Mouse (Mus musculus) stomach, postnatal 0 days (tissue): ENCODE measurements around the gene Cox10. TPM values are rescaled to one million over a fixed set of nuclear protein-coding genes. Genes with fewer than 3 reads are reported as not detected.

Source experiments
- ATAC-seq: fragments of 200-750 bp; cut with Nextera tagmentation; 2 replicates; pipeline ENCODE4 v1.8.0; 2017; ENCODE audit not compliant: low FRiP score, low TSS enrichment
- DNase-seq: peaks from one replicate; pipeline ENCODE4 v3.0.0-alpha.2; 2016; ENCODE audit warnings: low spot score
- H3K27ac ChIP-seq: fragments of 300-500 bp; sonication (generic); replicated peaks from 2 replicates; pipeline ENCODE4 v1.5.1; 2014; ENCODE audit warnings: mild to moderate bottlenecking, control low read depth
- H3K27me3 ChIP-seq: fragments of 300-500 bp; sonication (generic); 2 replicates; pipeline ENCODE4 v1.6.1; 2014; ENCODE audit warnings: low read length; ENCODE audit not compliant: control insufficient read depth, insufficient read depth
- H3K36me3 ChIP-seq: fragments of 300-500 bp; sonication (generic); 2 replicates; pipeline ENCODE4 v1.6.1; 2014; ENCODE audit warnings: low read length, mixed read lengths; ENCODE audit not compliant: control insufficient read depth, insufficient read depth
- H3K4me1 ChIP-seq: fragments of 300-500 bp; sonication (generic); replicated peaks from 2 replicates; pipeline ENCODE4 v1.6.1; 2014; ENCODE audit warnings: antibody characterized with exemption; ENCODE audit not compliant: control insufficient read depth, insufficient read depth
- H3K4me2 ChIP-seq: fragments of 300-500 bp; sonication (generic); replicated peaks from 2 replicates; pipeline ENCODE4 v1.6.1; 2014; ENCODE audit warnings: low read depth, mild to moderate bottlenecking, control low read depth, moderate library complexity
- H3K4me3 ChIP-seq: fragments of 300-500 bp; sonication (generic); 2 replicates; pipeline ENCODE4 v1.5.1; 2014; ENCODE audit warnings: low read depth, low read length, control low read depth
- H3K9ac ChIP-seq: fragments of 300-500 bp; sonication (generic); 2 replicates; pipeline ENCODE4 v1.6.1; 2014; ENCODE audit warnings: mild to moderate bottlenecking, low read length, control low read depth, mixed read lengths
- H3K9me3 ChIP-seq: fragments of 300-500 bp; sonication (generic); 2 replicates; pipeline ENCODE4 v1.6.1; 2016; ENCODE audit warnings: low read length; ENCODE audit not compliant: control insufficient read depth
- CTCF ChIP-seq: IDR thresholded peaks from 2 replicates; pipeline ENCODE4 v1.5.1; 2016; ENCODE audit warnings: antibody characterized with exemption, low read depth, mild to moderate bottlenecking, moderate library complexity
- EP300 ChIP-seq: optimal IDR thresholded peaks from 2 replicates; pipeline ENCODE3; 2016; ENCODE audit warnings: antibody characterized with exemption
- WGBS: fragments of 180-500 bp; shearing (Covaris S2); extraction: QIAGEN DNeasy Blood & Tissue Kit; methylation state at CpG from one replicate; pipeline ENCODE4 v1.1.7; 2014; 5-methylcytosine and 5-hydroxymethylcytosine counted together
- polyA plus RNA-seq: library from polyadenylated mRNA; unstranded; fragments of >200 nt; fragmentation: Nextera tagmentation; extraction: Ambion mirVana; gene quantifications from 2 replicates; pipeline ENCODE4 v1.2.1, GENCODE M21; 2015

Gene Cox10
- polyA plus RNA-seq, 1 experiment from 2014 or later = 16.9 TPM

DNA sequence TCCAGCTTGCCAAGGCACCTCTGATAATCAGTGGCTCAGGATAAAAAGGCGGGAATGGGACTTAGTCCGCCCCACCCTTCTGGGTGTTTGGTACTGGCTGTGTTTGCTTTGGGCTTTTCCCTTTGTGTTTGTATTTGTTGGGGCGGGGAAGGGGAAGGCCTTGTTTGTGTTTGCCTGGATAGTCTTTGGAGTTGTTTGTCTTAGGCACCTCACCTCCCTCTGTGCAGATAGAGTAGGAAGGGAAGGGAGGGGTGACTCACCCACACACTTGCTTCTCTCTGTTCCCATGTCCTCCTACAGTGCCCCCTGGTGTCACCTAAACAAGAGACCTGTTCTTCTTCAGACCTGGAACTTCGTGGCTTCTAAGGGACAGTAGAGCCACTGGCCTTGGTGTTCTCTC, 122.1 kb downstream of the Cox10 start:
- H3K36me3 ChIP-seq = no peaks in the 10 kb centered on the region
- no peak overlapping the region for H3K4me2 ChIP-seq
- TF ChIP-seq CTCF (peak; percentile 77), EP300 (no peak)
- H3K27me3 ChIP-seq = no peaks in the 10 kb centered on the region
- DNase-seq = peak; percentile 76
- H3K4me1 ChIP-seq = peaks cover 1% of the 10 kb centered on the region; the same call in 1 of the 2 replicates
- WGBS = 45% methylated on average over 4 of the region's 4 CpGs
- ATAC-seq = peak; percentile 91
- no peak overlapping the region; the same call in 1 of the 2 replicates for H3K9ac ChIP-seq
- no peak overlapping the region for H3K4me3 ChIP-seq
- peak overlapping the region; percentile 78 for H3K27ac ChIP-seq
- H3K9me3 ChIP-seq = no peaks in the 10 kb centered on the region

DNA sequence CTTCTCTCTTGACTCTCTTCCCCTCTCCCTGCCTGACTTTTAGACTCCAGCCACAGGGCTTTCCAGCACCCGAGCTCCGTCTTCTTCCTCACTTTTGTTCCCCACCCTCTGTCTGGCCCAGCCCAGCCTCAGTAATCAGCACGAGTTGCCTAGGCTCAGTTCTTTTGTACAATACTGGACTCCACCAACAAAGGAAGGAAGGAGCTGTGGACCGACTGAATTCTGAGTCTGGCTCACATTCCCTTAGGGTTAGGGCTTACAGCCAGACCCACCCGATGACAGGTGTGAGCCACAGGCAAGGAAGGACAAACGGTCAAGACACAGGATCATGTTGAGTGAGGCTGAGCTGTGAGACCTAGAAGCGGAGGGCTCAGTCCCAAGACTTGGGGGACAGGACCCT, 122.5 kb downstream of the Cox10 start:
- Histone ChIP-seq H3K27ac (peak overlapping the region; percentile 78), H3K27me3 (no peaks in the 10 kb centered on the region), H3K36me3 (no peaks in the 10 kb centered on the region), H3K9ac (peak overlapping the region; percentile 23), H3K4me2 (no peak overlapping the region), H3K9me3 (no peaks in the 10 kb centered on the region), H3K4me3 (no peak overlapping the region), H3K4me1 (peaks cover 3% of the 10 kb centered on the region; the same call in 1 of the 2 replicates)
- 37% methylated on average over 7 of the region's 7 CpGs for WGBS
- peak; percentile 53 for ATAC-seq
- peak; percentile 50 for DNase-seq
- TF ChIP-seq CTCF (no peak), EP300 (no peak)

DNA sequence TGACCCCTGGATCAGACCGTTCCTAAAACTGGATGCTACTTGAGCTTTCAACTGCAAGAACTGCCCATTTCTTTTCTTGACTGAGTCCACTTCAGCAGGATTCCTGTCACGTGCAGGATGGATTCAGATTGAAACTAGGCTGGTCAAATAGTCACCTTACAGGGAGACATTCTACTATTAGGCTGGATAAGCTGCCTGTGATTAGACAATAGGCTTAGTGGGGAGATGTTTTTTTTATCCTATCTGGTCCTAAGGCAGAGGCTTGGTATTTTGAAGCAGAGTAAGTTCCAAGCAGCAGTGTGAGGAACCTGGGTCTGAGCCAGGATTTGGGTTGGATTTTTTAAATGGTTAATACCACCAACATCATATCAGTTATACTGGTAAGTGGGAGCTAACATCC, 125.4 kb downstream of the Cox10 start:
- no peak for ATAC-seq
- H3K27me3 ChIP-seq = no peaks in the 10 kb centered on the region
- no peak for DNase-seq
- no peaks in the 10 kb centered on the region for H3K36me3 ChIP-seq
- H3K9me3 ChIP-seq = no peaks in the 10 kb centered on the region
- WGBS = 87% methylated on average over 2 of the region's 2 CpGs
- TF ChIP-seq EP300 (no peak), CTCF (no peak)
- H3K4me1 ChIP-seq = peaks cover 3% of the 10 kb centered on the region; the same call in 1 of the 2 replicates
- no peak overlapping the region for H3K27ac ChIP-seq
- no peak overlapping the region for H3K4me3 ChIP-seq
- no peak overlapping the region for H3K4me2 ChIP-seq
- no peak overlapping the region for H3K9ac ChIP-seq

DNA sequence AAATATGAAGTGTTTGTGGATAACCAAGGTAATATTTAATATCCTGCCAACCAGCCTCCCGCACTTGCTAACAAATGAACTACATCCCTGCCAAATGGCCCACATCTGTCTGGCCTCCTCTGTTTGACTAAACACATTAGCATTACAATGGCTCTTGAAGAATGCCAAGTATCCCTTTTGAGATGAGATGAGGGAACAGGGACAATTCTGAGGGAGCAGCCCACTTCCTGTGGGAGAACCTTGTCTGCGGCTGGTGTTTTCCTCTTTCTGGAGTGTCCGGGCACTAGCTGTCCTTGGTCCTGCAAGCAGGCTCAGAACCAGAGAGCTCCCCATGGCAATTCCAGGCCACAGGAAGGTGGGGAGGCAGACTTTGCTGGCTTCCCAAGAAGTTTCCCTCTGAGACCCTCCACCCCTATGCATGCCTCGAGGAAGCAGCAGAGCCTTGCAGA, 126.5 kb downstream of the Cox10 start:
- Histone ChIP-seq H3K27me3 (no peaks in the 10 kb centered on the region), H3K9me3 (no peaks in the 10 kb centered on the region), H3K36me3 (no peaks in the 10 kb centered on the region), H3K9ac (no peak overlapping the region), H3K4me3 (no peak overlapping the region), H3K4me2 (no peak overlapping the region; the same call in 1 of the 2 replicates), H3K27ac (no peak overlapping the region), H3K4me1 (peaks cover 3% of the 10 kb centered on the region; the same call in 1 of the 2 replicates)
- WGBS = 56% methylated on average over 4 of the region's 4 CpGs
- TF ChIP-seq CTCF = no peak
- no peak for TF ChIP-seq EP300
- ATAC-seq = no peak
- no peak for DNase-seq

DNA sequence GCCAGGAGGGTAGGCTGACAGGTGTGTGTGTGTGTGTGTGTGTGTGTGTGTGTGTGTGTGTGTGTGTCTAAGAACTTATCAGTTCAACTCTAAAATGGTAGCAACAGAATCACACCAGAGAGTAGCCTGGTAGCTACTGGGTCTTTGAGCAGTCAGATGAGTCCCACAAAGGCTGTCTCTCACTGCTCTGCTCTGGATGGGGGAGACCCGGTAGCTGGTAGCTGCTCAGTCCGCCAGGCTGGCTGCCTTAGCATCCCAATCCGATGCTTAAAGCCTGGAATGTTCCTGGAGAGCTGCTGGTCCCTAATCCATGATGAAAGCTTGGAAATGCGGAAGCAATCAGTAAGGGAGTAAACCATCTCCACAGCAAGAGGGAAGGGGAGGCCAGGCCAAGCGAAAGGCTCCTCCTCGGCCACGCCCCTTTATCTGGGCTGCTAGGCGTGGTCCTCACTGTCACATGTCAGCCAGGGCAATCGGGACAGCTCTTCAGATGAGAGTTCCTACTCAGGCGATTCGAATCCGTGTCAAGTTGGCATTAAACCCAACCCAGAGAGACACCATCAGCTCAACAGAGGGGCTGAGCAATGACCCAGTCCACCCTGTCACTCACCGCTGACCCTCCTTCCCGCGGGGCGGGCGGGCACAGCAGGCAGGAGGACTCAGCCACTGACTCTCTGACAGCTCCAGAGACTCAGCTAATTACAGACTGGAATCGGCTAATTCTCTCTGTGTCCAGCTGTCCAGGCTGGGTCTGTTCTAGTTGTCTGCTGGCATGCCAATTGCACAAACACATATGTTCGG, 127.2 kb downstream of the Cox10 start:
- Histone ChIP-seq H3K4me1 (peaks cover 3% of the 10 kb centered on the region; the same call in 1 of the 2 replicates), H3K27me3 (no peaks in the 10 kb centered on the region), H3K27ac (0 out of 2 replicates have a peak overlapping the region, but pooled peaks have one; percentile 13), H3K9me3 (no peaks in the 10 kb centered on the region), H3K36me3 (no peaks in the 10 kb centered on the region), H3K4me3 (peak overlapping the region; percentile 20), H3K4me2 (peak overlapping the region; percentile 45), H3K9ac (0 out of 2 replicates have a peak overlapping the region, but pooled peaks have one; percentile 3)
- TF ChIP-seq EP300 (no peak), CTCF (no peak)
- 10% methylated on average over 19 of the region's 19 CpGs for WGBS
- peak; percentile 76 for DNase-seq
- peak; percentile 70 for ATAC-seq

DNA sequence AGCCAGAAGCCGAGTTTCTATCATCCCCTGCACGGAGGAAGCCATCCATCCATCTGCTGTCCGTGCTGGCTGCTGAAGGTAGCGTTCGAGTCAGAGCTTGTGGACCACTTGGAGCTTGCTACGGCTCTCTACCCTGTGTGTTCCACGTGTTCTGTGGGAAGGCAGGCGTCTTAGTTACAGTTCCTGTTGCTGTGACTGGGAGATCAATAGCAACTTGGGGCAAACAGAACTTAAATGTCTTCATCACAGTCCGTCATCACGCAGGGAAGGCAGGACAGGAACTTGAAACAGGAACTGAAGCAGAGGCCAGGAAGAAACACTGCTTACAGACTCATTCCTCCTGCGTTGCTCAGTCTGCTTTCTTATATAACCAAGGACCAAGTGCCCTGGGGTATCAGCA, 130.9 kb downstream of the Cox10 start:
- H3K4me2 ChIP-seq = no peak overlapping the region
- no peak for DNase-seq
- H3K27ac ChIP-seq = no peak overlapping the region
- TF ChIP-seq EP300 = no peak
- TF ChIP-seq CTCF = no peak
- 87% methylated on average over 11 of the region's 11 CpGs for WGBS
- no peaks in the 10 kb centered on the region for H3K36me3 ChIP-seq
- no peak overlapping the region for H3K4me3 ChIP-seq
- H3K9ac ChIP-seq = no peak overlapping the region
- no peaks in the 10 kb centered on the region for H3K27me3 ChIP-seq
- no peaks in the 10 kb centered on the region for H3K9me3 ChIP-seq
- no peak for ATAC-seq
- H3K4me1 ChIP-seq = peaks cover 3% of the 10 kb centered on the region; the same call in 1 of the 2 replicates
